27 mouse cellular contexts compared by ENCODE assay signal in genomic region chr5:147903166-147903565, GRCm38 (mm10).
"Had no signal": no experiment of that assay in that cellular context is flagged by ENCODE, and none has a peak within 500 bp of the region (broad histone marks: within the 10 kb centered on the region; RNA-seq: fewer than 3 reads in every experiment).

No protein-coding gene starts in this region.

- H3K4me3 ChIP-seq: gastrocnemius, adult 2 months; heart, embryonic 10.5 days; heart, embryonic 12.5 days; heart, embryonic 15.5 days; hindbrain, embryonic 13.5 days; hindbrain, embryonic 15.5 days; kidney, embryonic 15.5 days; limb, embryonic 13.5 days; limb, embryonic 15.5 days; liver, embryonic 12.5 days had no signal

- H3K9ac ChIP-seq: heart, embryonic 12.5 days; heart, embryonic 15.5 days; hindbrain, embryonic 13.5 days; hindbrain, embryonic 15.5 days; kidney, embryonic 15.5 days; limb, embryonic 13.5 days; limb, embryonic 15.5 days; liver, embryonic 12.5 days; liver, embryonic 14.5 days had no signal

- H3K9me3 ChIP-seq: heart, embryonic 10.5 days; heart, embryonic 12.5 days; heart, embryonic 15.5 days; hindbrain, embryonic 13.5 days; hindbrain, embryonic 15.5 days; kidney, embryonic 15.5 days; limb, embryonic 13.5 days; limb, embryonic 15.5 days had no signal

- H3K36me3 ChIP-seq: heart, embryonic 10.5 days; heart, embryonic 12.5 days; heart, embryonic 15.5 days; hindbrain, embryonic 13.5 days; hindbrain, embryonic 15.5 days; kidney, embryonic 15.5 days; limb, embryonic 13.5 days; limb, embryonic 15.5 days; liver, embryonic 12.5 days had no signal

- H3K27me3 ChIP-seq: heart, embryonic 12.5 days; heart, embryonic 15.5 days; hindbrain, embryonic 15.5 days; kidney, embryonic 15.5 days; limb, embryonic 13.5 days; limb, embryonic 15.5 days had no signal

- DNase-seq: gastrocnemius, adult 2 months; gastrocnemius, postnatal 10 days; gastrocnemius, postnatal 36 days; heart, adult 11 months; heart, postnatal 14 days; heart, postnatal 36 days; kidney, adult 11 months; kidney, adult 2 months; kidney, adult 9 months; kidney, postnatal 14 days; kidney, postnatal 36 days; layer of hippocampus, adult 9-11 months; layer of hippocampus, postnatal 36 days; left cerebral cortex, postnatal 4 days; lung, adult 18-20 months had no signal

- H3K4me1 ChIP-seq: heart, embryonic 10.5 days; heart, embryonic 12.5 days; heart, embryonic 15.5 days; hindbrain, embryonic 13.5 days; hindbrain, embryonic 15.5 days; kidney, embryonic 15.5 days; limb, embryonic 13.5 days; limb, embryonic 15.5 days had no signal

- H3K27ac ChIP-seq: gastrocnemius, adult 2 months; heart, embryonic 10.5 days; heart, embryonic 15.5 days; hindbrain, embryonic 13.5 days; hindbrain, embryonic 15.5 days; hindbrain, postnatal 0 days; kidney, embryonic 15.5 days; kidney, postnatal 0 days; limb, embryonic 13.5 days; limb, embryonic 15.5 days; liver, embryonic 12.5 days; liver, embryonic 14.5 days had no signal

- ATAC-seq: hindbrain, postnatal 0 days; liver, embryonic 12.5 days had no signal

- H3K4me2 ChIP-seq: heart, embryonic 12.5 days; heart, embryonic 15.5 days; hindbrain, embryonic 13.5 days; hindbrain, embryonic 15.5 days; kidney, embryonic 15.5 days; limb, embryonic 13.5 days; limb, embryonic 15.5 days; liver, embryonic 12.5 days had no signal
